Mouse (Mus musculus): ENCODE results near the gene Nr6a1.

Nr6a1 gene

GRCm38 (mm10) chr2:38927115-38927979 lies at the start of gene Nr6a1:
Nr6a1 (minus strand) TSS chr2:38927688.
- DNase-seq (ENCODE audit: low spot score in 2 of 2) = peak in 1 of 2 experiments; percentile 65

GRCm38 (mm10) chr2:38975941-38976805 lies 48.7 kb upstream of the Nr6a1 start:
- DNase-seq (ENCODE audit: low spot score in 2 of 2) = no peak

GRCm38 (mm10) chr2:38975181-38975580 lies 47.7 kb upstream of the Nr6a1 start:
- DNase-seq (ENCODE audit: low spot score in 2 of 2) = no peak

GRCm38 (mm10) chr2:38974171-38974570 lies 46.7 kb upstream of the Nr6a1 start:
- DNase-seq (ENCODE audit: low spot score in 2 of 2) = no peak

GRCm38 (mm10) chr2:38973701-38974100 lies 46.2 kb upstream of the Nr6a1 start:
- DNase-seq (ENCODE audit: low spot score in 2 of 2) = no peak

GRCm38 (mm10) chr2:38973223-38973622 lies 45.7 kb upstream of the Nr6a1 start:
- DNase-seq (ENCODE audit: low spot score in 2 of 2) = no peak

GRCm38 (mm10) chr2:38970057-38970456 lies 42.6 kb upstream of the Nr6a1 start:
- DNase-seq (ENCODE audit: low spot score in 2 of 2) = no peak

- no peak for DNase-seq (ENCODE audit: low spot score in 2 of 2)
Measured at GRCm38 (mm10) chr2:38969650-38970049, 42.2 kb upstream of the Nr6a1 start.

- DNase-seq (ENCODE audit: low spot score in 2 of 2) = no peak
Measured at GRCm38 (mm10) chr2:38964198-38964597, 36.7 kb upstream of the Nr6a1 start.

- DNase-seq (ENCODE audit: low spot score in 2 of 2) = no peak
Measured at GRCm38 (mm10) chr2:38957671-38958223, 30.3 kb upstream of the Nr6a1 start.

- DNase-seq (ENCODE audit: low spot score in 2 of 2) = no peak
Measured at GRCm38 (mm10) chr2:38956062-38956461, 28.6 kb upstream of the Nr6a1 start.

GRCm38 (mm10) chr2:38953152-38953883 lies 25.8 kb upstream of the Nr6a1 start:
- DNase-seq (ENCODE audit: low spot score in 2 of 2) = peak; percentile 60 to 74

GRCm38 (mm10) chr2:38950281-38950719 lies 22.8 kb upstream of the Nr6a1 start:
- DNase-seq (ENCODE audit: low spot score in 2 of 2) = peak; percentile 77 to 83

- no peak for DNase-seq (ENCODE audit: low spot score in 2 of 2)
Measured at GRCm38 (mm10) chr2:38947566-38947965, 20.1 kb upstream of the Nr6a1 start.

GRCm38 (mm10) chr2:38944460-38945161 lies 17.1 kb upstream of the Nr6a1 start:
- no peak for DNase-seq (ENCODE audit: low spot score in 2 of 2)

GRCm38 (mm10) chr2:38943977-38944376 lies 16.5 kb upstream of the Nr6a1 start:
- no peak for DNase-seq (ENCODE audit: low spot score in 2 of 2)

GRCm38 (mm10) chr2:38943161-38943560 lies 15.7 kb upstream of the Nr6a1 start:
- no peak for DNase-seq (ENCODE audit: low spot score in 2 of 2)

- DNase-seq (ENCODE audit: low spot score in 2 of 2) = no peak
Measured at GRCm38 (mm10) chr2:38941898-38942297, 14.4 kb upstream of the Nr6a1 start.

GRCm38 (mm10) chr2:38941426-38941825 lies 13.9 kb upstream of the Nr6a1 start:
- no peak for DNase-seq (ENCODE audit: low spot score in 2 of 2)

- no peak for DNase-seq (ENCODE audit: low spot score in 2 of 2)
Measured at GRCm38 (mm10) chr2:38939047-38939446, 11.6 kb upstream of the Nr6a1 start.

- DNase-seq (ENCODE audit: low spot score in 2 of 2) = no peak
Measured at GRCm38 (mm10) chr2:38938007-38938406, 10.5 kb upstream of the Nr6a1 start.

Data from frontal cortex, postnatal 10 days (tissue).